Mouse (Mus musculus) v-Abl transformed pro-B cells (cell line): Measurements from ENCODE around the gene Hhipl1.

Experiments
- in situ Hi-C, 2 experiments: fragments of 400-800 bp; cut with MboI; formaldehyde crosslinking; loops; one replicate each; pipeline ENCODE4 v1.15.1; 2025; ENCODE audit not compliant: unreplicated experiment in 2 of 2

The Hhipl1 gene

DNA sequence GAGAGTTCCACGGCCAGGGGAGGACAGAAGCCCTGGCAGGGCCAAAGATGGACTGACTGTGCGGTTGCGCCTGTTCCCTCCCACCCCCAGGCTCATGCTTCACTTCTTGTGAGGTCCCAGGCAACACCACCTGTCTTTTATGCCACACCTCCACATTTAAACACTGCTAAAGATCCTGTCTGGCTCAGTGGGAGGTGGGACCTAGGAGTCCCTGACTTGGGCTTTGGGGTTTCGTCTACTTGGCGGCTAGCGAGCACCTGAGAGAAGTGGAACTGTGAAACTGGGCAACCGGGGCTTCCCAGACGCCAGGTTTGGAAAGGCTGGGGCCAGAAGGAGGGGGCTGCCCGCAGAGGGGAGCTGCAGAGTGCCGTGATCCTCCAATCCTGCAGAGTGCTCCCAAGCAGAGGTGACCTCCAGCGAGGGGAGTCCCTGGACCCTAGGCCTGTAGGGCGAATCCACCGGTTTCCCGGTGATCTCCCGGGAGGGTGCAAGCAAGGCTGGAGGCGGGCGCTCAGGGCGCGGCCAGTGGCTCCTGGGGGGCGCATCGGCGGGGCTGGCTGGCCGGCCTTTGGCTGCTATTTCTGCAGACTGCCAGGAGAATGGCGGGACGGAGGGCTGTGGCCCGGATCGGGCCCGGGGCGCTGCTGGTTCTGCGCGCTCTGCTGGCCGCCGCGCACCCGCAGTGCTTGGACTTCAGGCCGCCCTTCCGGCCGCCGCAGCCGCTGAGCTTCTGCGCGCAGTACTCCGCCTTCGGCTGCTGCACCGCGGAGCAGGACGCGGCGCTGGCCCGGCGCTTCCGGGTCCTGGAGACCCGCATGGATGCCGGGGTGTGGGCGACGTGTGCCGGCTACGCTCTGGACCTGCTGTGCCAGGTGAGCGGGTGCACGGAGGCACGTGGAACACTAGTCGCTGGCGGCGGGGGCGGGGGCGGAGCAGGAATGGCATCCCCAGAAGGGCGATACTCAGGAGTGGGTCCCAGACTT lies at the start of gene Hhipl1:
Gene Hhipl1, plus strand, starts transcription at position 459 of the 983 bp plus-strand sequence.
- in situ Hi-C loops, result no loop called here

DNA sequence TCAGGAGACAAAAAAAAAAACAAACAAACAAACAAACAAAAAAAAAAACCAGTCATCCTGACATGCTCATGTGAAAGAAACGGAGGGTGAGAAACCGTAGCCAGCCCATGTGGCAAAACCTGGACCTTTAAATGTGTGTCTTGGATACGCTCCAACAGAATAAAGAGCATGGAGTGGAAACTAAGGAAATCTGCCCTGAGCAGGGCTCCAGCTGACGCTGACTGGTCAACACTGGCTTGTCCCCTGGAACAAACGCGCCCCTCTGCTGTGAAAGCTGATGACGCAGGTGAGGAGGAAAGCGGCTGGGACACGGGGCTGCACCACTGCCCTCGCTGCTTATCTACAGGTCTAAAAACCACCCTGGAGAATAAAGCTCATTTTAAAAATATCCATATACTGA lies 49.3 kb upstream of the Hhipl1 start:
- in situ Hi-C loops, result no loop called here

DNA sequence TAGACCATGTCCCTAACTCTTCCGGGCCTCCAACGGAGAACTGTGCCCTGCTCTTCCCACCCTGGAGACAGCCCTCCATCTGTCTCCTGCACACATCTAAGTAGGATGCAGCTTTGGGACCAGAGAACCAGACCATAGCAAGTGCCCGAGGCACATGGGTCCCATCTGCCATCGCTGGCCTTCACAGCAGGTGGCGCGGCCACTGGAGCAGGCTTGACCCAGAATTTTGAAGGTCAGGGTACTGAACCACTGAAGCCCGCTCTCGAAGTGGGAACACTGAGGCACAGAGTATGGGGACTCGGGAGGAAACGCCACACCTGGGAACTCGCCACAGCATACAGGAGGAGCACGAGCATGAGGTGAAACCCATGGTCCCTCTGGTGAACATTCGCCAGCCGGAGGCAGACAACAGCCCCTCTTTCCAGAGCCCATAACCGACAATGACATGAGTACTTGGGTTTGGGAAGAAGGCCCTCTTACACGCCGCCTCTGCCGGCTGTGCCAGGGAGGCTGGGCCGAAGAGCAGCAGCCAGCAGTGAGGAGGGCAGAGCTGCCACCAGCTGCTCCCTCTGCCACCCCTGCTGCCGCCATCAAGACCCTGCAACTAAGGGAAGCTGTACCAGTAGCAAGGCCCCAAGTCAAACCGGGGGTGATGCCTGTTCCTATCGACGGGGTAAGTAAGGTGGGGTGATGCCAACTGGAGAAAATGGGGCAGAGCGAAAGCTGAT lies 46.6 kb upstream of the Hhipl1 start:
- in situ Hi-C loops, result no loop called here

DNA sequence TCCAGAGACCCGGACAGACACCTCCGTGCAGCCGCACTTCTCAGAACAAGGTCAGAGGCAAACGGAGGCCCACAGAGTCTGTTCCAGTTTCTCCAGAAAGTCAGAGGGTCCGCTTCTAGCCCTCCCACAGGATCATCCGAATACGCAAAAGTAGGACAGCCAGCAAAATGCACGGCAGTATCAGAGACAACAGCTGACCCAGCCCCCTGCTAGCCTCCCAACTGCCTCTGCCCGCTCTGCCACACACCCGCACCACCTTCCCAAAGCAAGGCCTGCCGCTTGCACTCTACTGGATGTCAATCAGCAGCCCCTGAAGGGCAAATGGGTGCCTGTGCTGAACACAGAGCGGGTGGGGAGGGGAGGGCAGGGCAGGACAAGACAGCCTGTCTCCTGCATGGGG lies 45.1 kb upstream of the Hhipl1 start:
- in situ Hi-C loops, result no loop called here

DNA sequence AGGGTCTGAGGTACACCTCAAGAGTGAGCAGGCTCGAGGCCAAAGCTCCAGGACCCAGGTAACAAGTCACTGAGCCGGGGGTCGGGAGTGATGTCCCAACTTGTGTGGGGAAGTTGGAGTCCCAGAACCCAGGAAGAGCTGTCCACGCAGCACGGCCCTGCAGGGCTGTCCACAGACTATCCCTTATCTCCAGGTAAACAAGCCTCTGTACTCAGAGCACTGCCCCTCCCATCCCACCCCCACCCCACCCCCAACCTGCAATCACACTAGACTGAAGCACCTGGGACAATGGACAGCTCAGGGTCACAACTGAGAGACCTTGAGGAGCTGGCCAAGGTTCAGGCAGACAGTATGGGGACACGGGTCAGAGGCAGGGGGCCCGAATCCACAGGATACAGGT lies 41.2 kb upstream of the Hhipl1 start:
- in situ Hi-C loops, result no loop called here

DNA sequence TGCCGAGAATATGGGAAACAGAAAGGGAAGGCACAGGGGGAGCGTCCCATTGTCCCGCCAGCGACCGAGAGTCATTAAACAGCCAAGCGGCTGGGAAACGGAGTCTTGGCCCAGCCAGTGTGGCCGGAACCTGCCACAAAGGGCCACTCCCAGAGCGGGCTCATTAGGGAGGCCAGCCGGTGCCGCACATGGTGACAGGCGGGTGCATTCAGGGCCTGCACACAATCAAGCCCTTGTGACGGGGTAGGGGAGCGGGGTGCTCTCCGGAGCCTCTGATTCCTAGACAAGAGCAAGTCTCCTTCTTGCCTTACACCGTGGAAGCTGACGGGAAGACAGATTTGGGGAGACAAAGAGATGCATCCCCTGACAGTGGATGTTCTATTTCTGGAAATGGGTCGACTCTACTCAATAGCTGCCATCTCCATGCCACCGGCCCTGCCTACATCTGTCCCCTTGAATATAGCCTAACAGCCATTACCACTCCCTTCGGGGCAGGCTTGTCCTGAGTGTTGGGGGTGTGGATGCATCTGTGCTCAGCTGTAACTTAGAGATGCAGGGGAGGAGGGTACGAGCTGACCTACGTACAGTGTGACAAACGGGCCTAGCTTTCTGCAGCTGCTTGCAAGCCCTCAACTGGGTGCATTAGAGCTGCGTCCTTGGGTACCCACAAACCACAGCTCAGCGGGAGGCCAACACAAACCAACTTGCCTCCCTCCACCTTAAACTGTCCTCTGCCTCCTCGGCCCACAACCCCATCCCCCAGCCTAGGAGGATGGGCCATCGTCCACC lies 40.0 kb upstream of the Hhipl1 start:
- in situ Hi-C loops, result no loop called here

DNA sequence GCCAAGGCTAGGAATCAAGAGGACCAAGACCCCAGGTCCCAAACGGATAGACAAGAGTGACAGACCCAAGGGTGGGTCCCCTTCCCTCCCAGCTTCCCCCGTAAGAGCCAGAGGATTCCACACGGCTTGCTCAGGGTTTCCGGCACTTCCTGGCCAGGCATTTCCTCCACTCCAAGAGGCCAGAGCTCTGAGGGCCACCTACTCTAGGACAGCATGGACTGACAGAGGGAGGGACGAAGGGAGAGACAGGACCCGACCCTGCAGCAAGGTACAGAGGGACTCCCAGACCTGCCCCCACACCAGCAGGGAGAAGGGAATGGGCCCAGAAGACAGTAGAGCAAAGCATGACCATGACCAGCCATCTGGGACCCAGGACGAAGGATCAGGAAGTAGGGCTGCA lies 38.4 kb upstream of the Hhipl1 start:
- in situ Hi-C loops, result no loop called here

DNA sequence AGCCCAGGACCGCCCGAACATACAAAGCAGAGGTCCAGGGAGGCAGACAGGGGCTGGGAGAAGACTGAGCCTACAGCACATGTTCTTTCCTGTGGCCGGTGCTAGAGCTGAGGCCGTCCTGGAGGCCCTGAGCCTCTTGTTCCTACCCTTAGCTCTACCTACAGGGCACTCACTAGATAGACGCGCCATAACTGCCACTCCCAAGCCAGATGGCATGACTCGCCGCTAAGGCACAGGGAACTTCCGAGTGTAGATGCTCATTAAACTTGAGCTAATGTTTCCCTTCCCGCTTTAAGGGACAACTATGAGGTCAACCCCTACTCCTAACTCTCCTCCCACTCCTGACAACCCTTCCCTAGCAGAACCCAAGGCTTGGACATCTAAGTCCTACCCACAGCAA lies 37.1 kb upstream of the Hhipl1 start:
- in situ Hi-C loops, result no loop called here

DNA sequence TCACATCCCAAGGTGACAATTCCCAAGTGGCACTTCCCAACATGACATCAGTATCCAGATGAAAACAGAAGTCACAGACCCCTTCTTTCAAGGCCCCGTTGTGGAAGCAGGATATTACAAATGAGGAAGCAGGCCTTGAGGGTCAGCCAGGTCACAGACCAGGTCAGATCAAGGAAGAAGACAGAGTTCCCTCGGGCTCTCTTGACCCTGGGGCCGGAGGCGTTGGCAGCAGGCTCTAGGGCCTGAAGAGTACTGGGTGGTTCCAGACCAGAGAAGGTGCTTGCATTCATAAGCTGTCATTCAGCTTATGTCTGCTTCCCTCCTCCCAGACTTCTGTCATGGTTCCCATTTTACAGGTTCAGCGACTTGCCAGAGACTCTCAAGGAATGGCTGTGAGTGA lies 36.4 kb upstream of the Hhipl1 start:
- in situ Hi-C loops, result no loop called here

DNA sequence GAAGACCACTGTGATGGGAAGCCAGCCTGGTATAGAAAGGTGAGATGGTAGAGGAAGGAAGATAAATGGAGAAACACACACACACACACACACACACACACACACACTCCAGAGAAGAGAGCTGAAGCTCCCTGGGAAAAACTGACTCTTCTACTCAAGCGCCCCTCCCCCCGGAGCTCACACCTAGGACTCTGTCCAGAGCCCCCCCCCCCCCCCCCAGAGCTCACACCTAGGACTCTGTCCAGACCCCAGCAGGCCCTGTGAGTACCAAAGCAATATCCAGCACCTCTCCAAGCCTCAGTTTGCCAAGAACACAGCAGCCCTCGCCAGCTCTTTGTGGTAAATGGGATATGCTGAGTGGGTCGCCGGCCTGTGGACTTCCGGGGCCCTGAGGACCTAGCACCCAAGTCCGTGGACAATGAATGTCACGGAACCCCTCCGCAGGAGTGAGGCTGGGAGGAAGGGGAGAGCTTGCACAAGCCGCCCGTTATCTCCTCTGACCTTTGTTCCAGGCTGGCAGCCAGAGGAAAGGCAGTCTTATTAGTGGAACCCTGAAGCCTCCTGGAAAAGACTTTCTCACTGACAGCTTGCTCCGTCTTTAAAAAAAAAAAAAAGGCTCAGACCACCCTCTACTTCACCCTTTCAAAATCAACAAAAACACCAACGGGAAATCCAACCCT lies 35.7 kb upstream of the Hhipl1 start:
- in situ Hi-C loops, result no loop called here

DNA sequence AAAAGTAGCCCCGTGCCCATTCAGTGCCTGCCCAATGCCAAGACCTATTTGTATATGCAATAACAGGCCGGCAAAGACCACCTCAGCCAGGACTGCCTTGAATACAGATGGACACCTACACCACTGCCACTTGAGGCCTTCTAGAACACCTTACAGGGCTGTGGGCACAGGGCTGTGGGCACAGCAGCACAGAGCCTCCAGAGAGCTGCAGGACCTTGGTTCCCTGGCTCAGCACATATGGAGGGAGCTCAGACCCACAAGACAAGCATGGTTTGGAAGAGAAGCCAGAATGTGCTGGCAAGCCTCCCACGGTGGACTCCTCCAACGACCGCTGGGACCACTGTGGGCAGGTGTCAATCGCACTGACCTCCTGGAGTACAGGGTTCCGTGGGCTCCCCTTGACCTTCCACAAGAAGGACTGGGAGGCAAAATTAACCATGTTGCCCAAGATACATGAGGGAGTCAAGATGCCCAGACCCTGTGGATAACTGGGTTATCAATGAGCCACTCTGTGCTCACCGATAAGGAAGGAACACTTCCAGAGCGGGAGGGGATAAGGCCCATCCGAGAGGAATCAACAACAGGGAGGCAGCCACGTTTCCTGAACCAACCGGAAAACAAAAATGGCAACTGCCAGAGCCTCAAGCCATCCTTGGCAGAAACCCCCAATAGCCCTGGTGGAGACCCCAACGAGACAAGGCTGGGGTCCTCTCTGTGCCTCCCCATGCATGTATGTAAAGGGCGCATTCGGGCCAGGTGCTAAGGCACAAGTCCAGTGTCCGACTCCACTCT lies 34.5 kb upstream of the Hhipl1 start:
- in situ Hi-C loops, result no loop called here

DNA sequence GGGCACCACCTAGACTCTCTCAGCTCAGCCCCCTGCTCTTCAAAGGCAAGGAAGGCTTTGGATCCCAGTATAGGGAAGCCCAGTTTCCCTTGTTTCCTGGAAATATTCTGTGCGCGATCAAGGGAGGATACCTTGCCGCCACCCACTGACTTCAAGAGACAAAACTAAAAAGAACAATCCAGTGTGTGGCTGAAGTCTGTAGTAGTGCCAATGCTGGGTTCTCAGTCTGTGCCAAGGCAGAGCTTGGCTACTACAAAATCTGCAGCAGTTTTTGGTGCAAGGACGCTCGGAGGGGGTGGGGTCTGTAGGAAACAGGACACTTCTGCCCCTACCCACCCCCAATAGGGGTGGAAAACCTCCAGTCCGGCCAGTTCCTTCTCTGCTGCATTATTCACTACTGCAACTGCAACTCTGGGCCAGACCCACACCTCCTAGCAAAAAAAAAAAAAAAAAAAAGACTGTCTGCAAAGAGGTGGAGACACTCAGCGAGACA lies 33.9 kb upstream of the Hhipl1 start:
- in situ Hi-C loops, result no loop called here

DNA sequence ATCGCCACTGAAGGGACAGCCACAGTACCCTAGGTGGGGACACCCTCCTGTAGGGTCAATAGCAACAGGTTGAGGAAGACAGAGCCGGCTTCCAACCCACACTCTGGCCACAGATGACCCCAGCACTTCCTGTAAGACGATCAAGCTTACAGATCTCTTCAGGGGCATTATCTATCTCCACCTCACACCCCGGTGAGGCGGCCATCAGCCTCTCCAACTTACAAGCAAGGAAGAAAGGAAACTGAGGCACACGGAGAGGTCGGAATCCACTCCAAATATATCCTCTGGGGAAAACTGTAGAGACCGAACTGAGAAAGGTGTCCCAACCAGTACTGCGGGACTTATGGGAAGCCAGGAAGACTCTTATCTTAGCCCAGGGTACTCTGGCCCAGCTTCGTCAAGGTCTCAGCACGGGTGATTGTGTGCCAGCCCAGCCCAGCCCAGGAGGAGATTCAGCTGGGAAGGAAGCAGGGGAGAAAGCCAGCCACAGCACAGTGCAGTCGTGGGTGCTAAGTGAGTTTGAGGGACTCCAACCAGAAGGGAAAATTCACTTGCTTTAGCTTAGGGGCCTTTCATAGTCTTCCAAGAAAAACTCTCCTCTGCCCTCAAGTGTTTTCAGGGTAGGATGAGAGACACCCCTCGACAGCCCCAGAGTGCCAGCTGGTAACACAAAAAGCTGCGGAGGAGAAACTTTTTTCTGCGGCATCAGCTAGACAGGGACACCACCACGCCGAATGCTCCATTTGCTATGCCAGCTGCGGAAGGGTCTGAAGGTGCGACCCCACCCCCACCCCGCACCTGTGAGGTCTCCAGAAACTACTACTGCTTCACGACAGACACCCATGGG lies 32.4 kb upstream of the Hhipl1 start:
- in situ Hi-C loops, result no loop called here

DNA sequence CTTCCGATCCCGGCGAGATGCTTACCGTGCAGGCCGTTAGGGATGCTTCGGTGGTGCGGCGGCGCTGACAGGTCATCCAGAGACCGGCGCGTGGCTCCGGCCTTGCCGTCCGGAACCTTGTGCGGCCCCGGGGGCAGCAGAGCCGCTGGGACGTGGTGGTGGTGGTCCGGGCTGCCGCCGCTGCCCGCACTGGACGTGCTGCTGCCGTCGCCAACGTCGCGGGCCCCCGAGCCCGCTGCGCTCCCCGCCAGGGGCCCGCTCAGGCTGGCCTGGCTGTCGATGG lies 31.8 kb upstream of the Hhipl1 start:
- in situ Hi-C loops, result no loop called here

DNA sequence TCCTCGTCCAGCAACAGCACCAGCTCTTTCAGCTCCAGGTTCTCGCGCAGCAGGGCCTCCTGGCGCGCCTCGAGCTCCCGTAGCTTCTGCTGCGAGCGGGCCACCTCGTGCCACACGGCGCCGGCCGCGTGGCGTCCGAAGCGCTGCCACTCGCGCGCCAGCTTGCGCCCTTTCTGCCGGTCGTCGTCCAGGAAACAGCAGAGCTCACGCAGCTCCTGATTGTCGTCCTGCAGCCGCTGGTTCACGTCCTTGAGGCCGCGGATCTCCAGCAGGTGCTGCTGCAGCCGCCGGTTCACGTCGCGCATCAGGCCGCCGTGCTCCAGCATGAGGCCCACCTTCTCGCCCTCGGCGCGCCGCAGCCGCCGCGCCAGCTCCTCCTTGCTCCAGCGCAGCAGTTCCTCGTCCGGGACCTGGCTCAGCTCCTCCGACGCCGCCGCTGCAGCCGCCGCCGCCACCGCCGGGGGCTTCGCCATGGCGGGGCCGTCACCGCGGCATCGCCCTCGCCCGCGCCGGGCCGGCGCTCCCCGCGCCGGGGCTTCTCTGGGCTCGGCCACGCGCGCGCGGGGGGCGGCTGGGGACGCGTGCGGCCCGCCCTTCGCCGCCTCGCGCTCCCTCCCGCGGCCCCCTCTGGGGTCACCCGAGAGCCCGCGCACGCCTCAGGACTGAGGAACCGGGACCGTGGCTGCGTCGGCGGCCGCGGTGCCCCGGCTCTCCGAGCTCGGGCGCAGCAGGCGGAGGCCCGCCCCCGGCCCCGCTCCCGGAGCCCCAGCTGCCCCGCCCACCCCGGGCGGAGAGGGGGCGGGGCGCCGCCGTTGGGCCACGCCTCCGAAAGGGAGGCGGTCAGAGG lies 31.2 kb upstream of the Hhipl1 start, which contains the start of gene Ccdc85c:
Gene Ccdc85c, minus strand, starts transcription at position 765 of the 847 bp plus-strand sequence.
- in situ Hi-C loops, result no loop called here

DNA sequence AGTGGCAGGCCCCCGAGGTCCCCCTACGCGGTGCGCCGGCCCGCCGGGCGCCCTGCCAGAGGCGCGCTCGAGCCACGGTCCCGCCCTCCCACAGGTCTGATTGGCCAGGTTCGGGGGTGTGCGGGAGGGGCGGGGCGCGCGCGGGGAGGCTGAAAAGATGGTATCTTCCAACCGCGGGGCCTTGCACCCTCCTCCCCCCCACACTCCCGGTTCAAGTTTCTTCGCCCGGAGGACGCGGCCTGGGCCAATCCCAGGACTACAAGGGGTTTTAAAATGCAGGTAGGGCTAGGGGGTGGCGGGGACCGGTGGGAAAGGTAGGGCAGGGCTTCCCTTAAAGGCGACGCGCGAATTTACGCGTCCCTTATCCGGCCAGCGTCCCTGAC lies 30.6 kb upstream of the Hhipl1 start:
- in situ Hi-C loops, result no loop called here

DNA sequence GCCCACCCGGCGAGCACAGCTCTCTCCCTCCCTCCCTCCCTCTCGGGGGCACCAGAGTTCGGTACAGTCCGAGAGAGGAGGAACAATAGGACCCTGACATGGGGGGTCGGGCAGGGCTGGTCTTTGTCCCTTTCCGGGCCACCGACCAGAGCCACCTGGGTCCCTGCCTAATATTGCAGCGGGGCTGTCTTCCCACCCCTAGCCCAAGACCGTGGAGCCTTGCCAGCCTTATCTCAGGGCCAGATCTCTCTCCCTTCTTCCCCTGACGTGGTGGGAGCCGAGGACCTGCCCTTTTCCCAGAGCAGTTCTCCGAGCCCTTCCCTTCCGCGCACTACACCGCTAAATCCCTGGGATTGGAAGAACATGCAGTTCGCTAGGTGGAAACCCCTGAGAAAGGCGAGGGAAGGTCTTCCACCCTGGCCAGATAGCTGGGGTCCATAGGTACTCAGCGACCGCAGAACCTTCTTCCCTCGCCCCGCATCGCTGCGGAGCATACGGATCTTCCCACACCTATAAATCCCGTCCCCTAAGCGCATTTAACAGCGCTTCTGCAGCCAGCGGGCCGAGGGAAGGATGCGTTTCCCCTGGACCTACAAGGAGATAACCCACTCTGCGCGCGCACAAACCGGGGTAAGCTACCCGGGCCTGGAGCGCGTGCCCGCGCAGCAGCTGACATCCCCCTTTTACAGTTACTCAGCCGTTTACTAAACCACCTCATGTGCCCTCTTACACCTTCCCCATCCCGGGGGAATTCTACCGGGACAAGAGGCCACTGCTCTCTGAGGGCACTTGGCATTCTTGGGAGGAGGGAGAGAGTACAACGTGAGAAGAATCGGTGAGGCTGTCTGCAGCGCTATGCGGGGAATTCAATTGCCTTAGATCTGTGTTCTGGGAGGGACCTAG lies 29.9 kb upstream of the Hhipl1 start:
- in situ Hi-C loops, result no loop called here
